Mouse (Mus musculus): Measurements from ENCODE around the gene Dynlt1f. TPM values are rescaled to one million over a fixed set of nuclear protein-coding genes. Genes with fewer than 3 reads are reported as not detected.
"Not testable (repeated sequence)": the region's sequence is repeated elsewhere in the genome, so short reads cannot be mapped to it uniquely, and the experiment has no call there.

Gene Dynlt1f
- total RNA-seq, 4 experiments from 2014 or later = 39.0 to 46.3 (median 41.0) TPM

GRCm38 (mm10) chr17:6624926-6625558, 30.7 kb downstream of the Dynlt1f start:
- DNase-seq (ENCODE audit: low spot score in 2 of 2) = not testable (repeated sequence)

GRCm38 (mm10) chr17:6621976-6622375, 33.7 kb downstream of the Dynlt1f start:
- not testable (repeated sequence) for DNase-seq (ENCODE audit: low spot score in 2 of 2)

- DNase-seq (ENCODE audit: low spot score in 2 of 2) = not testable (repeated sequence)
Observed at GRCm38 (mm10) chr17:6620730-6621451, 34.8 kb downstream of the Dynlt1f start.

- DNase-seq (ENCODE audit: low spot score in 2 of 2) = not testable (repeated sequence)
Observed at GRCm38 (mm10) chr17:6620035-6620434, 35.7 kb downstream of the Dynlt1f start.

- DNase-seq (ENCODE audit: low spot score in 2 of 2) = not testable (repeated sequence)
Observed at GRCm38 (mm10) chr17:6619271-6619670, 36.4 kb downstream of the Dynlt1f start.

- DNase-seq (ENCODE audit: low spot score in 2 of 2) = not testable (repeated sequence)
Observed at GRCm38 (mm10) chr17:6617689-6618400, 37.9 kb downstream of the Dynlt1f start.

GRCm38 (mm10) chr17:6616731-6617130, 39.0 kb downstream of the Dynlt1f start:
- DNase-seq (ENCODE audit: low spot score in 2 of 2) = not testable (repeated sequence)

- not testable (repeated sequence) for DNase-seq (ENCODE audit: low spot score in 2 of 2)
Observed at GRCm38 (mm10) chr17:6614316-6614715, 41.4 kb downstream of the Dynlt1f start.

GRCm38 (mm10) chr17:6613524-6613923, 42.2 kb downstream of the Dynlt1f start:
- not testable (repeated sequence) for DNase-seq (ENCODE audit: low spot score in 2 of 2)

- DNase-seq (ENCODE audit: low spot score in 2 of 2) = not testable (repeated sequence)
Observed at GRCm38 (mm10) chr17:6605347-6605746, 50.4 kb downstream of the Dynlt1f start.

GRCm38 (mm10) chr17:6602205-6602604, 53.5 kb downstream of the Dynlt1f start:
- DNase-seq (ENCODE audit: low spot score in 2 of 2) = not testable (repeated sequence)

GRCm38 (mm10) chr17:6601204-6601911, 54.3 kb downstream of the Dynlt1f start, which contains the start of gene Dynlt1c:
TSS of gene Dynlt1c (plus strand) at chr17:6601671.
- peak; percentile 64 to 84 for DNase-seq (ENCODE audit: low spot score in 2 of 2)

GRCm38 (mm10) chr17:6600216-6600911, 55.3 kb downstream of the Dynlt1f start:
- peak; percentile 50 for DNase-seq (ENCODE audit: low spot score in 2 of 2)

- DNase-seq (ENCODE audit: low spot score in 2 of 2) = not testable (repeated sequence)
Observed at GRCm38 (mm10) chr17:6598356-6598755, 57.3 kb downstream of the Dynlt1f start.

Other genes starting within 250 kb of the Dynlt1f start
- 10 to 100 TPM; 40.0 to 51.4 (median 46.8) TPM for gene Dynlt1b, start 225.8 kb downstream of the Dynlt1f start, total RNA-seq (2022)
- 1 to 10 TPM in 3 of 4 experiments, under 1 TPM in 1; 0.72 to 2.6 (median 1.9) TPM for gene Dynlt1c, start 54.2 kb downstream of the Dynlt1f start, total RNA-seq (2022)
- gene Sytl3, start 3.2 kb upstream of the Dynlt1f start, total RNA-seq (2022) = under 1 TPM in 1 of 4 experiments, not detected in 3; 0.51 TPM
- 1 to 10 TPM in 3 of 4 experiments, under 1 TPM in 1; 0.58 to 1.5 (median 1.3) TPM for gene Ezr, start 126.9 kb upstream of the Dynlt1f start, total RNA-seq (2022)

Measured in gastrocnemius, adult 8-10 months (tissue).